ENCODE assay signal across 17 mouse cellular contexts in the genomic region with DNA sequence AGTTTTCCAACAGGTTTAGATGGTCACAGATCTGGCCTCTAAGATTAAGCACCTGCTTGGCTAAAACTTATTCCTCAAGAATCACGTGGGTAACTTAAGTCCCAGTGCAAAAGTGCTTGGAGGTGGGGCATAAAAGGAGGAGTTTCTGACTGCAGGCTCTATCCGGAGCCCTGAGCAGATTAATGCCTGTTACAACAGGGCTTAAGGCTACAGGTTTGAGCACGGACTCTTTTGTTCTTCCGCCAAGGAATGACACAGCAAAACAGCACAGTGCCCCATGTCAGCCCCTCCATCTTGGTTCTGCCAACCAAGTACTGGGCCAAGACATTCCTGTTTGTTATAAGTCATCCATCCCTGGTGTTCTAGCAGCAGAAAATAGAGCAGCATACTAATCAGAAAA. TPM values are rescaled to one million over a fixed set of nuclear protein-coding genes. Genes with fewer than 3 reads are reported as not detected.
DNase-seq lines count a peak whose midpoint lies in the region; ATAC-seq and TF ChIP-seq lines count a peak whose summit lies in the region.
"Had no signal": no experiment of that assay in that cellular context is flagged by ENCODE, and none has a peak within 500 bp of the region (broad histone marks: within the 10 kb centered on the region; RNA-seq: fewer than 3 reads in every experiment).

No protein-coding gene starts in this region.

- H3K4me3 ChIP-seq in liver, adult 2 months (ENCODE audit: insufficient read depth, low read depth, low read length), result no peak overlapping the region
- H3K4me3 ChIP-seq in liver, embryonic 11.5 days (ENCODE audit: low read depth, low read length), result no peak overlapping the region
- no peak overlapping the region for H3K4me3 ChIP-seq in intestine, postnatal 0 days (ENCODE audit: low read depth, low read length)
- H3K4me3 ChIP-seq in stomach, embryonic 15.5 days (replicated peaks), result no peak overlapping the region
- H3K4me3 ChIP-seq: embryonic facial prominence, embryonic 15.5 days; forebrain, embryonic 15.5 days; liver, embryonic 13.5 days; neural tube, embryonic 13.5 days had no signal

- WGBS in liver, adult 2 months, result 51% methylated on average over 4 of the region's 4 CpGs
- 48% methylated on average over 4 of the region's 4 CpGs for WGBS in liver, embryonic 11.5 days
- 36% methylated on average over 4 of the region's 4 CpGs for WGBS in intestine, postnatal 0 days
- WGBS in stomach, embryonic 15.5 days, result 44% methylated on average over 4 of the region's 4 CpGs

- no peaks in the 10 kb centered on the region for H3K27me3 ChIP-seq in liver, adult 2 months (ENCODE audit: control insufficient read depth, insufficient read depth, low read length)
- no peaks in the 10 kb centered on the region for H3K27me3 ChIP-seq in liver, embryonic 11.5 days (replicated peaks; ENCODE audit: control insufficient read depth, insufficient read depth, low read length)
- H3K27me3 ChIP-seq in intestine, postnatal 0 days (replicated peaks; ENCODE audit: control insufficient read depth, insufficient read depth, low read length), result no peaks in the 10 kb centered on the region
- H3K27me3 ChIP-seq in stomach, embryonic 15.5 days (replicated peaks), result no peaks in the 10 kb centered on the region
- H3K27me3 ChIP-seq: embryonic facial prominence, embryonic 15.5 days; forebrain, embryonic 15.5 days; liver, embryonic 13.5 days; neural tube, embryonic 13.5 days had no signal

- H3K36me3 ChIP-seq in liver, adult 2 months (ENCODE audit: control insufficient read depth, insufficient read depth, low read length), result peaks cover 18% of the 10 kb centered on the region
- peaks cover 4% of the 10 kb centered on the region; the same call in 1 of the 2 replicates for H3K36me3 ChIP-seq in liver, embryonic 11.5 days (ENCODE audit: control insufficient read depth, insufficient read depth, low read length)
- H3K36me3 ChIP-seq in intestine, postnatal 0 days (ENCODE audit: control insufficient read depth, insufficient read depth), result peaks cover 13% of the 10 kb centered on the region
- peaks cover 7% of the 10 kb centered on the region; the same call in 1 of the 2 replicates for H3K36me3 ChIP-seq in stomach, embryonic 15.5 days

- no peak overlapping the region for H3K9ac ChIP-seq in liver, adult 2 months (ENCODE audit: low read depth, low read length)
- H3K9ac ChIP-seq in liver, embryonic 11.5 days (ENCODE audit: low read depth, low read length), result no peak overlapping the region
- no peak overlapping the region for H3K9ac ChIP-seq in intestine, postnatal 0 days (ENCODE audit: low read depth, low read length)
- no peak overlapping the region for H3K9ac ChIP-seq in stomach, embryonic 15.5 days
- H3K9ac ChIP-seq: embryonic facial prominence, embryonic 15.5 days; forebrain, embryonic 15.5 days; liver, embryonic 13.5 days; neural tube, embryonic 13.5 days had no signal

- peaks cover 34% of the 10 kb centered on the region for H3K4me1 ChIP-seq in liver, adult 2 months (ENCODE audit: control insufficient read depth, insufficient read depth, low read length)
- H3K4me1 ChIP-seq in liver, embryonic 11.5 days (replicated peaks; ENCODE audit: control insufficient read depth, insufficient read depth, low read length), result no peaks in the 10 kb centered on the region
- H3K4me1 ChIP-seq in intestine, postnatal 0 days (replicated peaks; ENCODE audit: control insufficient read depth, insufficient read depth, low read length), result 0 out of 2 replicates have a peak, but pooled peaks cover 6% of the 10 kb centered on the region
- 0 out of 2 replicates have a peak, but pooled peaks cover 2% of the 10 kb centered on the region for H3K4me1 ChIP-seq in stomach, embryonic 15.5 days
- H3K4me1 ChIP-seq: embryonic facial prominence, embryonic 15.5 days had no signal

- H3K4me2 ChIP-seq in liver, embryonic 11.5 days, result no peak overlapping the region
- peak overlapping the region; percentile 24; the same call in 1 of the 2 replicates for H3K4me2 ChIP-seq in intestine, postnatal 0 days (replicated peaks; ENCODE audit: low read depth)
- no peak overlapping the region for H3K4me2 ChIP-seq in stomach, embryonic 15.5 days
- H3K4me2 ChIP-seq: embryonic facial prominence, embryonic 15.5 days; forebrain, embryonic 15.5 days; liver, embryonic 13.5 days; neural tube, embryonic 13.5 days had no signal

- no peak for TF ChIP-seq POLR2A in liver, adult 2 months (IDR thresholded peaks at IDR 0.05; ENCODE audit: extremely low read depth, insufficient read depth, low read length)

- peak overlapping the region; percentile 6; the same call in 1 of the 2 replicates for H3K27ac ChIP-seq in liver, adult 2 months (replicated peaks; ENCODE audit: insufficient read depth, low read depth, low read length)
- no peak overlapping the region for H3K27ac ChIP-seq in liver, embryonic 11.5 days (ENCODE audit: low read depth, low read length)
- peak overlapping the region; percentile 66 for H3K27ac ChIP-seq in intestine, postnatal 0 days (ENCODE audit: low read depth, low read length)
- peak overlapping the region; percentile 49; the same call in 1 of the 2 replicates for H3K27ac ChIP-seq in stomach, embryonic 15.5 days
- H3K27ac ChIP-seq: embryonic facial prominence, embryonic 15.5 days; forebrain, embryonic 15.5 days; liver, embryonic 13.5 days; neural tube, embryonic 13.5 days had no signal

- intact Hi-C loops in heart, postnatal 25 days (cut with DNase I), result no loop called here

- no peak for DNase-seq in liver, adult 2 months (ENCODE audit: extremely low read depth, low read depth, low spot score)
- DNase-seq in liver, embryonic 11.5 days (ENCODE audit: low spot score), result no peak
- DNase-seq in WW6 (ENCODE audit: low read depth, low spot score), result peak; percentile 33
- no peak for DNase-seq in heart, postnatal 25 days (ENCODE audit: low spot score)
- no peak for DNase-seq in adrenal gland, adult (ENCODE audit: inconsistent age in 2 of 2, low spot score in 1 of 2)
- DNase-seq: adrenal gland, postnatal 25 days; cerebellum, postnatal 10 days; heart, postnatal 4 days; liver, embryonic 13.5 days; right cerebral cortex, adult 18-20 months had no signal

- peaks cover 23% of the 10 kb centered on the region; the same call in 1 of the 2 replicates for H3K79me2 ChIP-seq in liver, adult 2 months (ENCODE audit: control insufficient read depth, insufficient read depth, low read length)

- H3K9me3 ChIP-seq in liver, embryonic 11.5 days (ENCODE audit: control insufficient read depth, low read length), result no peaks in the 10 kb centered on the region
- no peaks in the 10 kb centered on the region for H3K9me3 ChIP-seq in intestine, postnatal 0 days (ENCODE audit: control insufficient read depth)
- H3K9me3 ChIP-seq in stomach, embryonic 15.5 days, result no peaks in the 10 kb centered on the region
- H3K9me3 ChIP-seq: embryonic facial prominence, embryonic 15.5 days; forebrain, embryonic 15.5 days; liver, embryonic 13.5 days; neural tube, embryonic 13.5 days had no signal

- no peak for TF ChIP-seq CTCF in liver, adult 2 months (IDR thresholded peaks at IDR 0.05; ENCODE audit: low read depth, low read length)
- no peak for TF ChIP-seq CTCF in intestine, postnatal 0 days (IDR thresholded peaks at IDR 0.05; ENCODE audit: low read depth)

- ATAC-seq in liver, embryonic 11.5 days (replicated peaks; ENCODE audit: low FRiP score), result no peak
- ATAC-seq in intestine, postnatal 0 days, result 0 out of 2 replicates have a peak, but pooled peaks have one; percentile 18
- no peak for ATAC-seq in stomach, embryonic 15.5 days (ENCODE audit: insufficient read depth, low FRiP score, low read depth)
- ATAC-seq: forebrain, embryonic 15.5 days; inflammation-experienced regulatory T-cells, adult 6 months; midbrain, embryonic 16.5 days had no signal

RNA-seq across cellular contexts. Expression of a gene that starts 7.4 kb away (rescaled TPM):
- total RNA-seq in liver, adult 2 months (2014; rRNA removed), result 118 and 169 TPM in 2 replicates
- polyA plus RNA-seq in liver, adult 2 months (2012; rRNA removed), result 43.3 and 43.7 TPM in 2 replicates
- polyA plus RNA-seq in liver, embryonic 11.5 days (2014; fragmentation: Nextera tagmentation; extraction: Ambion mirVana), result 48.2 and 49.3 TPM in 2 replicates
- 298 and 303 TPM in 2 replicates for polyA plus RNA-seq in intestine, postnatal 0 days (2015; fragmentation: Nextera tagmentation; extraction: Ambion mirVana)
- 152 and 165 TPM in 2 replicates for polyA plus RNA-seq in stomach, embryonic 15.5 days (2015; fragmentation: Nextera tagmentation; extraction: Ambion mirVana)
- 10 to 100 TPM; 16.7 to 17.8 TPM for total RNA-seq in heart, postnatal 25 days (2021)

RNA-seq across cellular contexts. Expression of a gene that starts 37.0 kb away (rescaled TPM):
- 25.0 and 30.8 TPM in 2 replicates for total RNA-seq in liver, adult 2 months (2014; rRNA removed)
- 11.1 and 13.3 TPM in 2 replicates for polyA plus RNA-seq in liver, adult 2 months (2012; rRNA removed)
- polyA plus RNA-seq in liver, embryonic 11.5 days (2014; fragmentation: Nextera tagmentation; extraction: Ambion mirVana), result 80.2 and 80.8 TPM in 2 replicates
- 40.6 and 41.9 TPM in 2 replicates for polyA plus RNA-seq in intestine, postnatal 0 days (2015; fragmentation: Nextera tagmentation; extraction: Ambion mirVana)
- 58.4 and 61.5 TPM in 2 replicates for polyA plus RNA-seq in stomach, embryonic 15.5 days (2015; fragmentation: Nextera tagmentation; extraction: Ambion mirVana)
- total RNA-seq in heart, postnatal 25 days (2021), result 10 to 100 TPM; 50.8 to 52.3 TPM

RNA-seq across cellular contexts. Expression of a gene that starts 37.1 kb away (rescaled TPM):
- total RNA-seq in liver, adult 2 months (2014; rRNA removed), result 423 and 451 TPM in 2 replicates
- polyA plus RNA-seq in liver, adult 2 months (2012; rRNA removed), result 91.1 and 95.8 TPM in 2 replicates
- polyA plus RNA-seq in liver, embryonic 11.5 days (2014; fragmentation: Nextera tagmentation; extraction: Ambion mirVana), result 1,151 and 1,248 TPM in 2 replicates
- 650 and 657 TPM in 2 replicates for polyA plus RNA-seq in intestine, postnatal 0 days (2015; fragmentation: Nextera tagmentation; extraction: Ambion mirVana)
- polyA plus RNA-seq in stomach, embryonic 15.5 days (2015; fragmentation: Nextera tagmentation; extraction: Ambion mirVana), result 990 and 1,013 TPM in 2 replicates
- total RNA-seq in heart, postnatal 25 days (2021), result 100 to 1,000 TPM; 612 to 670 TPM
